Mouse (Mus musculus): ENCODE results near the gene Vgf.

The Vgf gene

GRCm38 (mm10) chr5:137026092-137026491, at the start of gene Vgf:
Gene Vgf (plus strand): TSS chr5:137026392.
- DNase-seq (ENCODE audit: low spot score): no peak

DNA sequence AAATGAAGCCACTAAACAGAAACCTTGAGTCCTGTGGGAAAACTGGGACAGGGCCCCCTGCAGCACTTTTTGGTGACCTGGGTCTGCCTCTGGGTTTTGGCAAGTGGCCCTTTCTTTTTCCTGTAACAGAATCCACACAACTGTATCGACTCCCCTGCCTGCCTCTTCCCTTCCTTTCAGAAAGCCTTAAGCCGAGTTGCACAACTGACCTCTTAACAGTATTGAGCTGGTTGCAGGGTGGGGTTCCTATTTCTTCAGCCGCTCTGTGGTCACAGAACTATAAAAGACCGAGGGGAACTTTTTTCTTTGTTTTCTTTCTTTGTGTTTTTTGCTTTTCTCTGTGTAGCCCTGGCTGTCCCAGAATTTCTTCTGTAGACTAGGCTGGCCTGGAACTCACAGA, 48.4 kb upstream of the Vgf start:
- DNase-seq (ENCODE audit: low spot score): no peak

- no peak for DNase-seq (ENCODE audit: low spot score)
Measured at GRCm38 (mm10) chr5:136979762-136980161, 46.4 kb upstream of the Vgf start.

GRCm38 (mm10) chr5:136980974-136981373, 45.2 kb upstream of the Vgf start:
- DNase-seq (ENCODE audit: low spot score): no peak

DNA sequence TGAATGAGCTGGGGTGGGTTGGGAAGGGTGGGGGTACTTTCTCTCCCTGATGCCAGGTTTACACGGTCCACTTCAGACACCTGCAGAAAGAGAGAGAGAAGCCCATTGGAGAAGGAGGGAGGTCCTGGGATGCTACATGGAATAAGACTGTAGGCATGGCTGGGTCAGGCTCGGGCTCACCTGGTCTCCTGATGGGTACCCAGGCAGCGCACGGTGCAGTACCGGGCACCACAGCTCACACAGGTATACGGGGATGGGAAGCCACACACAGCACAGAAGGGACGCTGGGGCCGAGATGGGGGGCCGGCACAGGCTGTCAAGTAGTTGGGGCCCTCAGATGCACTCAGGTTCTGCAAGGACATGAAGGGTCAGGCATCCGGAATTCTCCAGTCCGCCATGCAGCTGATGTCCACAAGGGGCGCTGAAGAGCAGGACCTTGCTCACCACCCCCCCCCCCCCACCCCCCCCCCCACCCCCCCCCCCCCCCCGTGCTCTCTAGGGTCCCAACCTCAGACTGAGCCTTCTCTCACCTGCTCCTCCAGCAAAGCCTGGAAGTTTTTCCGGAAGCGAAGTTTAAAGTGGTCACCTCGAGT, 43.8 kb upstream of the Vgf start:
- DNase-seq (ENCODE audit: low spot score): no peak

GRCm38 (mm10) chr5:136984828-136985227, 41.4 kb upstream of the Vgf start:
- DNase-seq (ENCODE audit: low spot score): no peak

DNA sequence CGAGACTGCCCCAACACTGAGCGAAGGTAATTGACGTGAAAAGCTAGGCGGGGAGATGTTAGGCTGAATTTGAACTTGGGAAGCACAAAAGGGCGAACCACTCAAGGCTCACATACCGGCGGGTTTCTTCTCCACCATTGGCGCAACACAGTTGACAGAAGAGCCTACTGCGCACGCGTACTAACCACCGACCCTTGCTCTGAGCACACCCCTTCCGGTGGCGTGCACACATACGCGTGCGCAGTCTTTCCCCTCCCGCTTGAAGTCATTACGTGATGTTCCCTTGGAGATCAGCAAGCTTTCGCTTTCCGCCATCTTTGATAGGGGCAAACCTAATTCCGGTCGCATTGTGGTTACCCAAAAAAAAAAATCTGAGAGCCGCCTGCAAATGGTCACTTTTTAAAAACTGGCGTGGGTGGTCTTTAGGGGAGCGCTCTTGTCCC, 39.5 kb upstream of the Vgf start, which contains the start of gene Plod3:
Gene Plod3 (plus strand): TSS at position 325 of the 443 bp plus-strand sequence.
- DNase-seq (ENCODE audit: low spot score): peak; percentile 85

- DNase-seq (ENCODE audit: low spot score): peak; percentile 69
Measured at GRCm38 (mm10) chr5:136987138-136987933, 38.9 kb upstream of the Vgf start.

- no peak for DNase-seq (ENCODE audit: low spot score)
Measured at GRCm38 (mm10) chr5:136987934-136988271, 38.3 kb upstream of the Vgf start, which contains the start of gene Znhit1. Gene Znhit1 (minus strand): TSS chr5:136988021.

GRCm38 (mm10) chr5:136988420-136988819, 37.8 kb upstream of the Vgf start:
- DNase-seq (ENCODE audit: low spot score): no peak

GRCm38 (mm10) chr5:136989801-136990200, 36.4 kb upstream of the Vgf start:
- DNase-seq (ENCODE audit: low spot score): no peak

- no peak for DNase-seq (ENCODE audit: low spot score)
Measured at GRCm38 (mm10) chr5:136999449-136999848, 26.7 kb upstream of the Vgf start.

GRCm38 (mm10) chr5:137000612-137001011, 25.6 kb upstream of the Vgf start:
- no peak for DNase-seq (ENCODE audit: low spot score)

DNA sequence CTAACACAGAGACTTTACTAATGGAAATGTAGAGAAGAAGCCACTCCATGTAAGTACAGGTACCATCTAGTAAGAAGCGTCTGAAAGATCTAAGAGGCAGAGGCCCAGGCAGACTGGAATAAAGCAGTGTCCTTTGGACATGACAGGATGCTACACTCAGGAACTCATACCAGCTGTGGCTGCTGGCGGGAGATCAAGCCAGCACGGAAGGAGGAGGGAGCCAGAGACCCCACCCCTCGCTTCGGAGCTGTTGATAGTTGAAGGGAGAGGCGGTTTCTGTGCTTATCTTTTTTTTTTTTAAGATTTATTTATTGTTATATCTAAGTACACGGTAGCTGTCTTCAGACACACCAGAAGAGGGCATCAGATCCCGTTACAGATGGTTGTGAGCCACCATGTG, 18.9 kb upstream of the Vgf start:
- DNase-seq (ENCODE audit: low spot score): no peak

DNA sequence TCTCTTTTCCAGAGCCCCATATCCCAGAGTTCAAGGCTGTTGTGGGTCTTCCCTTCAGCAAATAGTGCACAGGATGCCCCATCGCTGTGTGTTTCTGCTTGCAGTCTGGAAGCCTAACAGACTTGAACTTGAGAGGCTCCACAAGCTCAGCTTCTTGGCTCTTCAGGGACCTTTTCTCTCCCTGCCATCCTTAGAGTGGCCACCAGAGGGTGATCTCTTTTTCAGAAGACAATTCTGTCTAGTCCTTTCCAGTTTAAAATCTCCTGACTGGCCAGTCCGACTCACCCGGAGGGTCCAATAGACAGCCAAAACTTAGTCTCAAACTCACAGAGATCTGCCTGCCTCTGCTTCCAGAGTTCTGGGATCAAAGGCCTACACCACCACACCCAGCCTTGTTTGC, 16.2 kb upstream of the Vgf start:
- peak; percentile 38 for DNase-seq (ENCODE audit: low spot score)

GRCm38 (mm10) chr5:137012401-137012950, 13.7 kb upstream of the Vgf start:
- DNase-seq (ENCODE audit: low spot score): no peak

GRCm38 (mm10) chr5:137015913-137016312, 10.3 kb upstream of the Vgf start:
- no peak for DNase-seq (ENCODE audit: low spot score)

GRCm38 (mm10) chr5:137024318-137024717, 1.9 kb upstream of the Vgf start:
- no peak for DNase-seq (ENCODE audit: low spot score)

GRCm38 (mm10) chr5:137025132-137025531, 1.1 kb upstream of the Vgf start:
- peak; percentile 85 for DNase-seq (ENCODE audit: low spot score)

DNA sequence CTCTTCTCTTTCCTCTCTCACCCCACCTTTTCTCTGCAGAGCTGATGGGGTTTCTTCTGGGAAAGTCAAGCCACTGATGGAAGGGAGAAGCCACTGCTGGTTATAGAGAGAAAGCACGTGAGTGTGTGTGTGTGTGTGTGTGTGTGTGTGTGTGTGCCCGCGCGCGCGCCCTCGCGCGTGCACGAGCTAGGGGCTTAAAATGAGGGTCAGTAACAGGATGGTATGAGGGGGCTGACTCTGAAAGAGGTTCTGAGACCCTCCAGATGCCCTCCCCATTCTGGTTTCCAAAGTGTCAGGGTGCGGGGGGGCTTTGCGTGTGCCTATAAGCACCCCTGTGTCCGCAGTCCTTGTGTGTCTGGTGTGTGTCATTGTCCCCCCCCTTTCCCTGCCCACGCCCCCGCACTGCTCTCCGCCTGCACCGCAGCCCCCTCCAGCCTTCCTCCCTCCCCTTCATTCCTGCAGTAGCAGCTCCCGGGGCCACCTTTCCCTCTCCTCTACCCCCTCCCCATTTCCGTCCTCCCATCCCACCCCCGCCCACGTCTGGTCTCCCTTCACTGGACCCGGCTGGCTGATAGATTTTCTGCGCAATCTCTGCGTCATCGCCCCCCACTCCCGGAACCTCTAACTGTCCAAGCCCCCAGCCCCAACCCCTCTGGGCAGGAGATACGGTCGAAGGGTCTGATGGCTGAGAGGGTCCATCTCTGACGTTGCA, 2.5 kb downstream of the Vgf start:
- DNase-seq (ENCODE audit: low spot score): no peak

DNA sequence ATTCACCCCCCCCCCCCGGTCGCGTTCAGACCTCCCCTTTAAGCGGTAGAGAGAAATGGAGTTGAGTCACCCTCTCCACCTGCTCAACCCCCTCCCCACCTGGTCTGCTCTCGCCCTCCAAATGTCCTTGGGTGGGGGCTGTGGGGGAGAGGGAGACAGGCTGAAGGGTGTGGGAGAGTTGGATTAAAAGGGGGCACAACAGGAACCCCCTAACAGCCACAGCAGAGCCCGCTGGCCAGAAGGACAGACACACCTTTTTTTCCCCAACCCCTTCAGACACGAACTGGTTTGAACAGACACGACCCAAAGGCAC, 3.0 kb downstream of the Vgf start:
- no peak for DNase-seq (ENCODE audit: low spot score)

- peak; percentile 97 for DNase-seq (ENCODE audit: low spot score)
Measured at GRCm38 (mm10) chr5:137029643-137030415, 3.6 kb downstream of the Vgf start.

All from ovary, postnatal 14 days (tissue).